Mouse (Mus musculus): ENCODE results near the gene Helt. TPM values are rescaled to one million over a fixed set of nuclear protein-coding genes. Genes with fewer than 3 reads are reported as not detected.
"Not testable (repeated sequence)": the region's sequence is repeated elsewhere in the genome, so short reads cannot be mapped to it uniquely, and the experiment has no call there.

Gene Helt
- total RNA-seq, 2 experiments from 2014 or later, result not detected

DNA sequence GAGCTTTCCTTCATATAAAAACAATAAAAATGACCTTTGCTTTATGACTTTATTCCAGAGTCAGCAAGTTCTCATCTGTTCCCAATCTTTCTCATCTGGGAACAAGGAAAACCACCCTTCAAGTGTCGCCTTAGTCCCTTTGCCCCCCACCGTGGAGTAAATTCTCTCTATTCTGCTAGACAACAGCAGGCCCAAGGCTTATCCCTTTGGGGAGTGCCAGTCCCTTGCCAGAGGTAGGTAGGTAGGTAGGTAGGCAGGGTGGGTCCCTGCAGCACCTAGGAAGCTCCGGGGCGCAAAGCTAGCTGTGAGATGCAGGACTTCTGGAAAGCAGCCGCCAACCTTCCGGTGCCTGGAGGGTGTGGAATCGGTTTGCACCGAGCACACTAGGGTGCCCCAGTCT lies 1.5 kb upstream of the Helt start:
- no peak for DNase-seq

DNA sequence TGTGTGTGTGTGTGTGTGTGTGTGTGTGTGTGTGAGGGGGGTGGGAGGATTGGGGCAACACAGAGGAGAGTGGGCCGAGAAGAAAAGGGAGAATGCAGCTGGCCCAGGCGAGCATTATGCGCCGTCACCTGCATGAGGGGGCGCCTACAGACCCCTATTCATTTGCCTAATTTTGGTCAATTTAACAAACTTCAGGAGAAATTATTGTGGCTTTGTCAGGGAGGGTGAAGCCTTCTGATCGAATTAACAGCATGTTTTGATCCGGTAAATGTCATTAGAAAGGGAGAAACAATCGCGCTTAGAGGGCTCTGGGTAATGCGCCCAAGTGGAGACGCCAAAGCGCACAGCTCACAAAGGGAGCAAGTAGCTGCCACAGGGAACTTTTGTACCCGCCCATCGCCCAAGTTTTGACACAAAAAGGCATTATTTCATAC lies 647 bp upstream of the Helt start:
- DNase-seq, result no peak

DNA sequence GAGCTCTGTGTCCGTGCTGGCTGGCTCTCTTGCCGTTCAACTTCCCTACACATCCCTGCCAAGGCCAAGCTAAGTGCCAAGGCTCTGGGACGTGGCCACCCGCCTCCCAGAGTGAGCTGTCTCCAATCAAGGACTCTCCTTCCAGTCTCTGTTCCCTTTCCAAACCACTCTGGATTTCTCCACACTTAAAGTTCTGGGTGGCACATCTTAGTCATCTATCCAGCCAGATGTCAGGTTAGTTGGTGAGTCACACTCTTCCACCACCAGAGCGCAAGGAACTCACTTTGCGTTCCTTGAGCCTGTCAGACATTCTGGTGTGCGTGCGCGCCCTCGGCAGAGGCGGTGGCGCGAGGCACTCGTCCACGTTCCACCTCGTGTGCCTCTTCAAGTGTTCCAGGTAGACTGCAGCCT lies 725 bp downstream of the Helt start:
- DNase-seq, result no peak

DNA sequence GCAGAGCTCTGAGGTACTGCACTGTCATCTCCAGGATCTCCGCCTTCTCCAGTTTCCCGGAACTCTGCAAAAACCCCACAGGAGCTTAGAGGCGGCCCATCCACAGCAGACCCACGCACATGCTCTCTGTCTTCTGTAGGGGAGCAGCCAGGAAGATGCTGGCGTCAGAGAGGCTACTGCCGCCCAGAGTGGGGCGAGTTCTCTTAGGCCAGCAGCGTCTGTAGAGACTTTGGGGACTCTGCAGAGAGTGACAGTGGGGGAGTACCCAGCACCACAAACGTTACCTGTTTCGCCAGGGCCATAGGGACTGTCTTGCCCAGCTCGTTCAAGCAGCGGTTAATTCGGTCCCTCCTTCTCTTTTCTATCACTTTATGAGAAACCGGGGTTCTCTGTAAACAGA lies 1.3 kb downstream of the Helt start:
- DNase-seq, result no peak

DNA sequence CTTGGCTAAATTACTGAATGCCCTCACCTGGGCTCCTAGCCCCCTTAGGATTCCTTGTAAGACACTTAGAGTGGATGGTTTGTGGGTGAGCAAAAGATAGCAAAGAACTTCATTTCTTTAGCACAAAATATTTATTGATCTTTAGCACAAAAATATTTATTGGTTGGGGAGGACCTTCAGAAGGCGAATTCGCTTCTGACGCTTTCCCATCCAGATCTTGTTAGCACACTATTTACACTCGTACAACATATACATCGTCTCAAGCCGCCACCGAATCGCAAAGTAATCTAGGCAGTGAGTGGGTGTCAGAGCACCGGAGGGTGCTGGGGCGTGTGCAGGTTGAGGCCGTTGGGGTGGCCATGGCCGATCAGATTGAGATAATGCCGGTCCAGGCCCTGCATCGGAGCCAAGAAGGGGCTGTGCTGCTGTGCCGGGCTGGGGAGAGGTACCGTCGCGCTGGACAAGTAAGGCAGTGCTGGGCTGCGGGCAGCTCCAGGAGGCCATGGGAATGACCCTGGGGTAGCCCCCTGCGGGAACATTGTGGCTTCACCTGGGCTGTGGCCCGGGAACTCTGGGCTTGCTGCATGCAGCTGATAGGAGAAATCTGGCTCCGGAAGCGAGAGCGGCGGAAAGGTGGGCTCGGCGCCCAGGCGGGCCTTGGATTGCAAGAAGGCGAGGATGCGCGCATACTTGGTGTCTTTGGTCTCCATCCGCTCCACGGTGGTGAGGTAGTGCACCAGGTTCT lies 2.4 kb downstream of the Helt start:
- DNase-seq, result no peak

DNA sequence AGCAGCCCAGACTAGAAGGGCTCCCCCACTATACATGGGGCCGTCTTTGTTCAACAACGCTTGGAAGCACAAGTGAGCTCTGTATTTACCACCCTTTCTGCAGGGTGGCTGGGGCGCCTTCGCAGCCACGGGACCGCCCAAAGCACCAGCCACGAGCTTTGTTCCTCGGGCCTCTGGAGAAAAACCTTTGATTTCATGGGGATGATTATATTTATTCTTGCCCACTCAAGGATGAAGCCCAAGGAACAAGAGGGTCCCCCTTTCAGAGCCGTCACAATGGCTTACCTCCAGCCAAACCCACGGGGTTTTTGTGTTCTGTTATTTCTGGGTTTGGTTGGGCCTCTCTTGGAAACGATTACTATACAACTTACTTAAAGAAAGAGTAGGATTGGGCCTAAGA lies 5.2 kb downstream of the Helt start:
- DNase-seq, result no peak

DNA sequence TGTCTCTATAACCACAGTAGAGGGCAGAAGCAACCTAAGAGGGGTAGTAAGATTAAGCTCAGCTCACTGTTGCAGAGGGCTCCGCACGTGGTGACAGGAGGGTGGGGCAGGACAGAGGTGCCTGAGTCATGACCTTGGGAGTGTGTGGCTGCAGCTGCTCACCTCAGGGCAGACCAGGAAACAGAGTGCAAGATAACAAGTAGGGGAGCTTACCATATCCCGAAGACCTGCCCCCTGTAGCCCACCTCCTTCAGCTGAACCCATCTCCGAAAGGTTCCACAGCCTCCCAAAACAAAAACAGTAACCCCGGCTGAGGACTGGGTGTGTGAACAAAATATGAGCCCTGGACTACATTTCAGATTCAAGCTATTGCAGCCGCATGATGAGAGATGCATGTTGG lies 6.5 kb downstream of the Helt start:
- DNase-seq, result no peak

DNA sequence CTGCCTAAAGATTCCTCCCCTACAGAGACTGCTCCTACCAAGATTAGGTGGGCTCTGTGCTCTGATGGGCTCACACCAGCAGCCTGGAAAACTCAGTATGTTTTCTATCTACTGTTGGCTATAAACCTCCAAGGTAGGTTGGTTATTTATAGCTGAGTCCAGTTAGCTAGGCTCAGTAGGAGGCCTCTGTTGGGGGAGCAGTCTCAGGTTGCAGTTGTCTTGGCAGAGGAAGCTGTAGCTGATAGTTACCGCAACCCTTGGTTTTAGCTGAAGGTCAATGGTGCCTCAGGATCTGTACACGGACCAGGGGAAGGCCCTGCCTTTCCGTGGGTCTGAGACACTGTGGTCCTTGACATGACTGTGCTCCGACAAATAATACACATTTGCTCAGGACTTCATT lies 8.5 kb downstream of the Helt start:
- no peak for DNase-seq

DNA sequence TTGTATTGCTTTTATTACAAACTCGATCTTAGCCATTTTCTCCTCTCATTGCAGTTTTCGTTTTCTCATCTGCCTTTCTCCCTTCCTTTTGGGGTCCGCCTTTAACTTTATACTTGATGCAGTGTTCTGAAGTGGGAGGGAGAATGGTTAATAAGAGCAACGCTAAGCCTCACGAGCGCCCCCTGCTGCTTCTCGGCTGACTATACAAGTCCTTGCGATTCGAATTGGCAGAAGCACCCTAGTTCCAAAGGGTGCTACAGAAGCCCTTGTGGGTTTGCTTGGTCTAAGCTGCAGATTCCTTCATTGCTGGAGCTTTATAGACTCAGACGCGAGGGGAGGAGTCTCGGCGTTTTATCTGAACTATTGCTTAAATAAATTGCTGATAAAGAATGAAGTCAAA lies 12.9 kb downstream of the Helt start:
- peak; percentile 43 to 57 for DNase-seq

DNA sequence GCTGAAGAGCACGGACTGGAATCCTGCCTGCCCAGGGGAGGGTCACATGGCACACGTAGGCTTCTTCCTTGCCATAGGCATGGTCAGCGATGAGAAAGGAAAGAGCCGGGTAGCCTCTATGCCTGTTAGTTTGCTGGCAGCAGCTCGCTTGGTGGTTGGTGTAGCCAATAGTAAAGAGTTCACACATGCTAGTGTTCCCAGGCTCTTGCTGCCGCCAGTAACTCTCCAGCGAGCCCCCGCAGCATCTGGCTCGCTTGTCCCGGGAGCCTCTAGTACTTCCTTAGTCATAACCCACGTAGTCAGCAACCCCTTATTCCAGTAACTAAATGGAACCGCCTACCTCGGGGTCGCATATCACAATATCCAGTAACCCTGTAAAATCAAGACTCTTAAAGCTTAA lies 17.5 kb downstream of the Helt start:
- DNase-seq, result no peak

DNA sequence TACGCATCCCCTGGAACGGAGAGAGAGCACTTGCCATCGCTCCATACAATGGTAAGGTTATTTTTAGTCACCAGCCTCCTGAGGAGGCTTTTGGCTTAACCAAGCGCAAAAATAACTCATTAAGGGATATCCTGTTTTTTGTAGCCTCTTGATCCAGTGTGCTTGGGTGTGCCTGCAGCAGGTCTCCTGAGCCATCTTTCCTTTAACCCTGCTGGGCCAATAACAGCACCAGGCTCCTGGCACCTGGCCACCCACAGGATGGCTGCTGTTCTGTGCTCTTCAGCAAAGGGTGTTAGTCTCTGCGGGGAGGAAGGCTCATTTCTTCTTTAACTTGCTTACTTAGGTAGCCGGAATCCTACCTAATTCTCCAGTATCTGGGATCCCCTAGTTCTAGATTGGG lies 23.7 kb downstream of the Helt start:
- DNase-seq, result no peak

DNA sequence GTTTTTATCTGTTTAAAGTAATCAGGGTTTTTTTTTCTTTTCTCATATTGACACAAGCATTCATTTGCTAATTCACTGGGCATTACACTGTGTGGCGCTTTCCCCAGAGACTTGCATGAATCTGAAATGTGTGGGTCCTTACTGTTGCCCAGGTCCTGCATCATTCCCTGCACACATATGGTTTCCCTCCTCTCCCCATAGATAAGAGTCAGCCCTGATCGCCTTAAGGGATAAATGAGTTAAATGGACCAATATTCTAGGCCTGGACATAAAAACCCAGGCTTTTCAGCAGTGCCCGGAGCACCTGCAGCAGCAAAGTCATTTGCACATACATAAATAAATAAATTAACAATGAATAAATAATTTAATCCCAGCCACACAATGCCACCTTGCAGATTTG lies 24.3 kb downstream of the Helt start:
- no peak for DNase-seq

DNA sequence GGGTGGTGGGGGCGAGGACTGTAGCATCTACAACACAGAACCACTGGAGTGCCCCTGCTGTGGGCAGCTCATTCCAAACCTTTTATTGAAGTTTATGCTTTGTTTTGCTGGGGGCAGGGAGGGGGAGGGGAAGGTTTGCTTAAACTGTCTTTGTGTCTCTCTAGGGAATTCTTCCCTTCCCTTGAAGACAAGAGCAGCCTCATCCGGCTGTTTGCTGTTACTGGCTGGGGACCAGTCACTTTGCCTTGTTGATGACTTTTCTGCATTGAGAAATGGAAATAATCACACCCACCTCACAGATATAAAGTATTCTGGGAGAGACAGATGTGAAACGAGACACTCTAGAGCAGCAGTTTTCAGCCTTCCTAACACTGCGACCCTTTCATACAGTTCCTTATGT lies 27.7 kb downstream of the Helt start:
- no peak for DNase-seq

DNA sequence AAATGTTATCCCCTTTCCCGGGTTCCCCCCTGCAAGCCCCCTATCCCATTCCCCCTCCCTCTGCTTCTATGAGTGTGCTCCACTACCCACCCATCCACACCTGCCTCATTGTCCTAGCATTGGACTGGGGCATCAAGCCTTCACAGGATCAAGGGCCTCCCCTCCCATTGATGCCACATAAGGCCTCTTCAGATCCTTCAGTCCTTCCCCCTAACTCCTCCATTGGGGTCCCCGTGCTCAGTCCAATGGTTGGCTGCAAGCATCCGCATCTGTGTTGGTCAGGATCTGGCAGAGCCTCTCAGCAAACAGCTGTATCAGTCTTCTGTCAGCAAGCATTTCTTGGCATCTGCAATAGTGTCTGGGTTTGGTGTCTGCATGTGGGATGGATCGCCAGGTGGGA lies 30.3 kb downstream of the Helt start:
- DNase-seq, result not testable (repeated sequence)

DNA sequence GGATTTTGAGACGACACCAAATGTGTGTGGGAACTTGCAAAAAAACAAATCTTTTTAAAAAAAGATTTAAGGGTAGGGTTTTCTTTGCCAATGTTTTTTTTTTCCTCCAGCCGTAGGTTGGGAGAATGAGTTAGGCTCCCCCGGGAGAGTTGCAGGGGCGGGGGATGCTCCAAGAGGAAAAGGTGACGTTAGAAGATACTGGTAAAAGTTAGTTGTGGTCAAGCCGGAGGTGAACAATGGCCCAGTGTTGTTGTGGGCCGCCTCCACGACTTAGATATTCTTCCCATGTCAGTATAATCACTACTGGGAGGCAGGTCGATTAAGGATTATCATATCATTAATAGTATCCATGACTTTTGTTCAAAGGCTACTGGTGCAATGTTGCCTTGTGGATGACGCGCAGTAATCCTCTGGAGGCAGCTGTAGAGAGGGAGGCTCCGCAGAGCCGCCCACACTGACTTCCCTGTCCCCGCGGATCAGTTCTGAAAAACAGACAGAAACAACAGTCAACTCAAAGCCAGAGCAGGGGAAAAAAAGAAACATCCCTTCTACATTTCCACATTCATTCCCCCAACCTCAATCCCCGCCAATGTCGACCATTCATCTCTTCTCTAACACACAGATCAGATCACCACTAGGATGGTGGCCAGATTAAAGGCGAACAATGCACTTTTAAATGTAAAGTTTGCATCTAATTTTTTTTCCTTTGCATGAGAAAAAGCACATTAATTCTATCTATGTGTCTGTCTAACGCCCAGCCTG lies 36.4 kb downstream of the Helt start:
- no peak for DNase-seq

DNA sequence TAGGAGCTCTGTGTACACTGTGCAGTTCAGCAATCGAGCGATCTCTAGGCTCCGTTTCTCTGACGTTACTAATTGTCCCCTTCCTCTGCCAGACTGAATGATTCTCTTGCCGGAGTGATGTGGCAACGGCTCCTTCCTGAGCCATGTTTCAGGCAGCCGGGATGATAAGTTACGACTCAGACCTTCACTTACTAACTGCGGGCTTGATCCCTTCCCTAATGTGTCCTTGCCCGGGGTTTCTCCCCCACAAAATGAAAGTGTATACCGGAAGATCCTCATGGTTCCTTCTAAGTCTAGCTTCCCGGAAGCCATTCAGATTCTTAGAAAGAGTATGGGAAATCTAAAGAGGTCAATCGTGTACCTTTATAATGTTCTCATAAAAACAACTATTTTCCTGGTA lies 42.0 kb downstream of the Helt start:
- DNase-seq, result no peak

DNA sequence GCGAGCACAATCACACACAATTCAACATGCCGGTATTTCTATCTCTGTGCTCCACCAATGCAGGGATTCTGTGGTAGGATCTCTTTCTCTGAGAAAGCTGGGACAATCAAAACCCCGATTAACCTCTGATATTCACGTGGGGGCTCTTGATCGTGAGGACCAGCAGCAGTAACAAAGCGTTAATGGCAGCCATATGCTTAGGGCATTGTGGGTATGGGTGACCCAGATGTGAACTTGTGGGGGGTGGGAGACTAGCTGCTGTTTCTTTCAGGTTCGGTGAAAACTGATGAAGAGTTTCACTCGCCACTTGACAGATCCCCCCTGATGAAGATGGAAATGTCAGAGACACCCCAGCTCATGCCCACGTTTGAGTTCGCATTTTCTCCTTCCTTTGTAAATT lies 42.9 kb downstream of the Helt start:
- DNase-seq, result no peak

DNA sequence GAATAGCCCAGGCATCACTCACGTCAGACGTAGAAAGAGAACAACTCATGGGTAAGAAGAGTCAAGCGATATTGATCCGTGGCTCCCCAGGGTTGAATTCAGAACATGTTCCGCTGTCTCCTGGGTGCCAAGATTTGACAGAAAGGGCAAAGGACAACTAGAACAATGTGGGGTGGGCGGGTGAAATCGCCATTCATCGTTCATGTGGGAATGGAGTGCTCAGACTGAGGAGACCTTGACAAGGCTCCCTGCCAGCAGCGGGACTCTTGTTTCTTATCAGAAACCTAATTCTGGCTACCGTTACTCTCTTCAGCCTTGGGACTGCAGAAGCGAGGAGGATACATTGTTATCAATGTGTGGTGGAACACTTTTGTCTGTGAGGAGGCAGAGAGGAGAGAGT lies 48.1 kb downstream of the Helt start:
- DNase-seq, result no peak

DNA sequence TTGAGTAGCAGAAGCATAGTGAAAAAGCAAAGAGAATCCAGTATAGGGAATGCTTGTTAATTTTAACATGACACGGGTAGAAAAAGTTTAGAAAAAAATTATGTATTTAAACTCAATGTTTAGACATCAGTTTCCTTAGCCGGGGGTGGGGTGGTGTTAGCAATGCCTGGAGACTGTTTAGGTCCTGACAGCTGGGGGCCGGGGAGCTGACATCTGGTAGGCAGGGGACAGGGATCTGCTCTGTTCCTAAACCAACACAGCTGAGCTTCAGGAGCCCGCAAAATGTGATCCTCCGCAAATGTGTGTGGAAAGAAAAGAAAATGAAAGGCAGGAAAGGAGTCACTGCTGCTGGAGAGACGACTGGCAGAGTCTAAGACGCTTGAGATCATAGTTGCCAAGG lies 51.5 kb downstream of the Helt start:
- no peak for DNase-seq

Other genes with a start within 250 kb of the Helt start
- 10 to 100 TPM; 23.8 to 24.6 TPM for gene Cfap97, start 142.9 kb downstream of the Helt start, total RNA-seq (2021)
- gene Snx25, start 142.5 kb downstream of the Helt start, total RNA-seq (2021), result 10 to 100 TPM; 44.4 to 45.6 TPM
- 100 to 1,000 TPM; 537 to 580 TPM for gene Slc25a4, start 83.4 kb downstream of the Helt start, total RNA-seq (2021)
- 10 to 100 TPM; 39.8 to 44.9 TPM for gene Acsl1, start 176.4 kb upstream of the Helt start, total RNA-seq (2021)